Mouse (Mus musculus) liver, embryonic 15.5 days (tissue): ENCODE measurements around the gene Il21. TPM values are rescaled to one million over a fixed set of nuclear protein-coding genes. Genes with fewer than 3 reads are reported as not detected.

Experiments
- ATAC-seq: fragments of 200-750 bp; cut with Nextera tagmentation; 2 replicates; pipeline ENCODE4 v1.8.0; 2017; ENCODE audit warnings: moderate number of reproducible peaks, mild to moderate bottlenecking, moderate library complexity; ENCODE audit not compliant: insufficient read depth
- H3K27ac ChIP-seq: fragments of 300-500 bp; sonication (generic); replicated peaks from 2 replicates; pipeline ENCODE4 v1.5.1; 2015; ENCODE audit warnings: mild to moderate bottlenecking, inconsistent platforms
- H3K27me3 ChIP-seq: fragments of 300-500 bp; sonication (generic); 2 replicates; pipeline ENCODE4 v1.6.1; 2015; ENCODE audit warnings: mild to moderate bottlenecking, inconsistent platforms
- H3K36me3 ChIP-seq: fragments of 300-500 bp; sonication (generic); replicated peaks from 2 replicates; pipeline ENCODE4 v1.6.1; 2015; ENCODE audit warnings: moderate library complexity, mild to moderate bottlenecking, inconsistent platforms
- H3K4me1 ChIP-seq: fragments of 300-500 bp; sonication (generic); replicated peaks from 2 replicates; pipeline ENCODE4 v1.6.1; 2015; ENCODE audit warnings: inconsistent platforms
- H3K4me2 ChIP-seq: fragments of 300-500 bp; sonication (generic); 2 replicates; pipeline ENCODE4 v1.6.1; 2015; ENCODE audit warnings: moderate library complexity, mild to moderate bottlenecking, inconsistent platforms
- H3K4me3 ChIP-seq: fragments of 300-500 bp; sonication (generic); replicated peaks from 2 replicates; pipeline ENCODE4 v1.5.1; 2015; ENCODE audit warnings: mild to moderate bottlenecking, inconsistent platforms
- H3K9ac ChIP-seq: fragments of 300-500 bp; sonication (generic); 2 replicates; pipeline ENCODE4 v1.6.1; 2015; ENCODE audit warnings: moderate library complexity, mild to moderate bottlenecking, inconsistent platforms
- H3K9me3 ChIP-seq: fragments of 300-500 bp; sonication (generic); replicated peaks from 2 replicates; pipeline ENCODE4 v1.6.1; 2016; ENCODE audit warnings: inconsistent platforms
- WGBS: fragments of 180-500 bp; shearing (Covaris S2); methylation state at CpG from one replicate; pipeline ENCODE4 v1.1.7; 2015; ENCODE audit warnings: mixed read lengths; ENCODE audit not compliant: insufficient replicate concordance; 5-methylcytosine and 5-hydroxymethylcytosine counted together
- polyA plus RNA-seq: library from polyadenylated mRNA; unstranded; fragments of >200 nt; fragmentation: Nextera tagmentation; extraction: Ambion mirVana; gene quantifications from 2 replicates; pipeline ENCODE4 v1.2.1, GENCODE M21; 2015

The Il21 gene
- polyA plus RNA-seq, result not detected in 2 replicates

GRCm38 (mm10) chr3:37232586-37233222, at the start of gene Il21:
Il21 (minus strand) TSS chr3:37232636.
- Histone ChIP-seq H3K27me3 (peaks cover 3% of the 10 kb centered on the region), H3K27ac (no peak within 1 kb of the TSS), H3K9me3 (no peaks in the 10 kb centered on the region), H3K4me3 (no peak within 1 kb of the TSS), H3K36me3 (no peaks in the 10 kb centered on the region), H3K4me1 (no peaks in the 10 kb centered on the region), H3K4me2 (no peak within 1 kb of the TSS), H3K9ac (no peak within 1 kb of the TSS)
- no peak for ATAC-seq
- WGBS, result 64% methylated on average over 7 of the region's 7 CpGs

GRCm38 (mm10) chr3:37280871-37281270, 48.4 kb upstream of the Il21 start:
- Histone ChIP-seq H3K36me3 (no peaks in the 10 kb centered on the region), H3K4me3 (no peak overlapping the region), H3K4me2 (no peak overlapping the region), H3K27ac (no peak overlapping the region), H3K27me3 (no peaks in the 10 kb centered on the region), H3K9me3 (no peaks in the 10 kb centered on the region), H3K9ac (no peak overlapping the region), H3K4me1 (peaks cover 14% of the 10 kb centered on the region)
- no peak for ATAC-seq
- 23% methylated on average over 8 of the region's 8 CpGs for WGBS

DNA sequence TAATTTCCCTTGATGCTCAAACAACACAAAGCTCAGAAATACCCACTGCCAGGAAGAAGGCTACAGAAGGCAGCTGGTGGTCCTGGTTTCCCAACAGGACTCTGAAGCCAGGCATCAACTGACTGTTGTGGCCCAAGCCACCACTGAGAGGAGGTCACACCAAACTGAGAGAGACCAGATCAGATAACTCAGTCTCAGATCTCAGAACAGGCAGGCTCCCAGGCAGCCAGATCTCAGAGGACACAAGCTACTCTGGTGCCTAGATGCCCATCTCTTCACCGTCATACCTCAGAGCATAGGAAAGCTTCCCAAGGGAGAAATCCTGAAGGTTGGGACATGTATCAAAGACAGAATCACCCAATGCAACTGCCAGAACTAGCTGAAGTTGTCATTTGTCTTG, 47.8 kb upstream of the Il21 start:
- WGBS, result 68% methylated on average over 1 of the region's 1 CpGs
- Histone ChIP-seq H3K4me1 (peaks cover 14% of the 10 kb centered on the region), H3K27me3 (no peaks in the 10 kb centered on the region), H3K9ac (no peak overlapping the region), H3K4me2 (no peak overlapping the region), H3K9me3 (no peaks in the 10 kb centered on the region), H3K4me3 (no peak overlapping the region), H3K36me3 (no peaks in the 10 kb centered on the region), H3K27ac (no peak overlapping the region)
- no peak for ATAC-seq

GRCm38 (mm10) chr3:37274661-37275060, 42.2 kb upstream of the Il21 start:
- H3K4me3 ChIP-seq, result no peak overlapping the region
- peaks cover 3% of the 10 kb centered on the region; the same call in 1 of the 2 replicates for H3K27me3 ChIP-seq
- 17% methylated on average over 6 of the region's 6 CpGs for WGBS
- H3K4me2 ChIP-seq, result peak overlapping the region; percentile 29; the same call in 1 of the 2 replicates
- H3K27ac ChIP-seq, result no peak overlapping the region; the same call in 1 of the 2 replicates
- ATAC-seq, result peak; percentile 92
- H3K36me3 ChIP-seq, result no peaks in the 10 kb centered on the region
- peaks cover 14% of the 10 kb centered on the region for H3K4me1 ChIP-seq
- no peaks in the 10 kb centered on the region for H3K9me3 ChIP-seq
- no peak overlapping the region for H3K9ac ChIP-seq

DNA sequence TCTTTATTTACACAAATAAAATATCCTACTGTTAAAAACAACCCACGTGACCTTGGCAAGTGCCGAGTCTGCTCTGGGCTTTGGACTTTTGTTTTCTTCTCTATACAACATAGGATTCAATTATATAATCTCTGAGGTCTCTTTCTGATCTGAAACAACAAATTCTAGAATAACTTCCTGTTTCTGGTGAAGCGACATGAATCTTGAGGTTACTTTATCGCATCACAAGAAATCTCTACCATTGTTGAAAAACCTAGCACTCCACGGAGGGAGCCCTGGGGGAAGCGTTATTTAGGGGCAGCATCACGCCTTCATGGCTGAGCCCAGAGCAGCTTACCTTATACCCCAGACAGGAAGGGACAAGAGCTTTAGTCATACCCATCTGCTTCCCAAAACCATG, 40.7 kb upstream of the Il21 start:
- no peaks in the 10 kb centered on the region for H3K36me3 ChIP-seq
- H3K4me3 ChIP-seq, result no peak overlapping the region
- WGBS, result 43% methylated on average over 7 of the region's 7 CpGs
- peaks cover 3% of the 10 kb centered on the region; the same call in 1 of the 2 replicates for H3K27me3 ChIP-seq
- no peaks in the 10 kb centered on the region for H3K9me3 ChIP-seq
- H3K4me1 ChIP-seq, result peaks cover 14% of the 10 kb centered on the region
- H3K27ac ChIP-seq, result no peak overlapping the region
- no peak overlapping the region for H3K9ac ChIP-seq
- no peak for ATAC-seq
- H3K4me2 ChIP-seq, result no peak overlapping the region

GRCm38 (mm10) chr3:37271209-37271608, 38.8 kb upstream of the Il21 start:
- WGBS, result 0% methylated on average over 1 of the region's 1 CpGs
- no peak for ATAC-seq
- no peak overlapping the region for H3K27ac ChIP-seq

GRCm38 (mm10) chr3:37269926-37270325, 37.5 kb upstream of the Il21 start:
- no peak overlapping the region for H3K27ac ChIP-seq
- WGBS, result 52% methylated on average over 4 of the region's 4 CpGs
- peaks cover 11% of the 10 kb centered on the region for H3K4me1 ChIP-seq
- peaks cover 6% of the 10 kb centered on the region; the same call in 1 of the 2 replicates for H3K27me3 ChIP-seq
- no peak for ATAC-seq
- no peaks in the 10 kb centered on the region for H3K36me3 ChIP-seq
- no peak overlapping the region for H3K4me2 ChIP-seq
- no peaks in the 10 kb centered on the region for H3K9me3 ChIP-seq
- H3K9ac ChIP-seq, result no peak overlapping the region
- no peak overlapping the region for H3K4me3 ChIP-seq

More at GRCm38 (mm10) chr3:37271209-37271608, 38.8 kb upstream of the Il21 start:
- peaks cover 3% of the 10 kb centered on the region; the same call in 1 of the 2 replicates for H3K27me3 ChIP-seq
- H3K9me3 ChIP-seq, result no peaks in the 10 kb centered on the region
- no peak overlapping the region for H3K4me3 ChIP-seq
- H3K36me3 ChIP-seq, result no peaks in the 10 kb centered on the region
- peaks cover 14% of the 10 kb centered on the region for H3K4me1 ChIP-seq
- no peak overlapping the region for H3K9ac ChIP-seq
- H3K4me2 ChIP-seq, result no peak overlapping the region

GRCm38 (mm10) chr3:37268338-37268737, 35.9 kb upstream of the Il21 start:
- Histone ChIP-seq H3K27ac (no peak overlapping the region), H3K9me3 (no peaks in the 10 kb centered on the region), H3K9ac (no peak overlapping the region), H3K27me3 (peaks cover 5% of the 10 kb centered on the region; the same call in 1 of the 2 replicates), H3K36me3 (no peaks in the 10 kb centered on the region), H3K4me1 (no peaks in the 10 kb centered on the region), H3K4me2 (no peak overlapping the region), H3K4me3 (no peak overlapping the region)
- WGBS, result 68% methylated on average over 11 of the region's 11 CpGs
- ATAC-seq, result no peak

- 19% methylated on average over 10 of the region's 10 CpGs for WGBS
- H3K4me3 ChIP-seq, result no peak overlapping the region
- no peaks in the 10 kb centered on the region for H3K9me3 ChIP-seq
- H3K4me1 ChIP-seq, result peaks cover 14% of the 10 kb centered on the region
- no peak overlapping the region; the same call in 1 of the 2 replicates for H3K9ac ChIP-seq
- H3K4me2 ChIP-seq, result peak overlapping the region; percentile 43
- no peaks in the 10 kb centered on the region for H3K27me3 ChIP-seq
- H3K36me3 ChIP-seq, result no peaks in the 10 kb centered on the region
- no peak overlapping the region; the same call in 1 of the 2 replicates for H3K27ac ChIP-seq
- ATAC-seq, result peak; percentile 68
These were observed 27.0 kb upstream of the Il21 start for GRCm38 (mm10) chr3:37259331-37259999.

DNA sequence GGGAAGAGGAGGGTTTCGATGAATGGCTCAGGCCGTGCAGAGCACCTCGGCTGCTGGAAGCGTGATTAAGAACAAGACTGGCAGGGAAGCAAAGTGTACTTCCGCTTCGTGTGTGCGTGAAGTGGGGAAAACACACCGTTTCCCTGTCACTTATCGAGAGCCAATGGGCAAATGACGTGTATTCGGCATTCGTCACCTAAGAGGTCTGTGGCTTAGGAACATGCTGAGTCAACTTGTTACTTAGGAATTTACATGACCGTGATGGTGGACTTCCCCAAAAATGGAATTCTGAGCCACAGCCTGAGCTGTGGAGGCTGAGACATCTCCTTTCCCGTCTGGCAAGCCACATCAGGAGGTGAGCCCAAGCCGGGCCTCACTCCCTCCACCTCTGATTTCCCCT, 25.3 kb upstream of the Il21 start:
- peaks cover 14% of the 10 kb centered on the region for H3K4me1 ChIP-seq
- no peak overlapping the region for H3K4me3 ChIP-seq
- no peak for ATAC-seq
- H3K9me3 ChIP-seq, result no peaks in the 10 kb centered on the region
- no peak overlapping the region for H3K4me2 ChIP-seq
- H3K36me3 ChIP-seq, result no peaks in the 10 kb centered on the region
- WGBS, result 72% methylated on average over 15 of the region's 15 CpGs
- no peak overlapping the region for H3K27ac ChIP-seq
- H3K27me3 ChIP-seq, result no peaks in the 10 kb centered on the region
- no peak overlapping the region for H3K9ac ChIP-seq

DNA sequence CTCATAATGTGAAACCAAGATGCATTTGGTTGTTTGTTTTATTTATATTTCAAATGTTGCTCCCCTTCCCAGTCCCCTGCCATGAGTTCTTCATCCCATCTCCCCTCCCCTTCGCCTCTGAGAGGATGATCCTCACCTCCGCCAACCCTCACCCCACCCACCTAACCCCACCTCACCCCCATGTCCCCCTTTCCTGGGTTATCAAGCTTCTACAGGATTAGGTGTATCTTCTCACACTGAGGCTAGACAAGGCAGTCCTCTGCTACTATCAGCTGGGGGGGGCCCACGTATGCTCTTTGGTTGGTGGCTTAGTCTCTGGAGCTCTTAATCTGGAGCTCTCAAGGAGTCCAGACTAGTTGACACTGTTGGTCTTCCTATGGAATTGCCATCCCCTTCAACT, 18.5 kb upstream of the Il21 start:
- Histone ChIP-seq H3K9ac (no peak overlapping the region), H3K4me1 (0 out of 2 replicates have a peak, but pooled peaks cover 4% of the 10 kb centered on the region), H3K27me3 (no peaks in the 10 kb centered on the region), H3K9me3 (no peaks in the 10 kb centered on the region), H3K36me3 (no peaks in the 10 kb centered on the region), H3K4me2 (no peak overlapping the region), H3K27ac (no peak overlapping the region), H3K4me3 (no peak overlapping the region)
- 37% methylated on average over 3 of the region's 3 CpGs for WGBS
- ATAC-seq, result no peak
